Mouse (Mus musculus) forebrain, postnatal 0 days (tissue): ENCODE measurements around the gene Crct1. TPM values are rescaled to one million over a fixed set of nuclear protein-coding genes. Genes with fewer than 3 reads are reported as not detected.

ENCODE experiments used
- ATAC-seq: fragments of 200-750 bp; cut with Nextera tagmentation; 2 replicates; pipeline ENCODE4 v1.8.0; 2017; ENCODE audit warnings: mild to moderate bottlenecking, moderate library complexity
- DNase-seq: peaks from one replicate; pipeline ENCODE4 v3.0.0-alpha.2; 2015
- H3K27ac ChIP-seq: fragments of 300-500 bp; sonication (generic); 2 replicates; pipeline ENCODE4 v1.5.1; 2014; ENCODE audit warnings: low read depth, mild to moderate bottlenecking, antibody characterized with exemption, low read length, moderate library complexity, mixed read lengths
- H3K27me3 ChIP-seq: fragments of 300-500 bp; sonication (generic); 2 replicates; pipeline ENCODE4 v1.6.1; 2014; ENCODE audit warnings: mild to moderate bottlenecking, low read length, mixed read lengths; ENCODE audit not compliant: insufficient read depth
- H3K36me3 ChIP-seq: fragments of 300-500 bp; sonication (generic); 2 replicates; pipeline ENCODE4 v1.6.1; 2014; ENCODE audit warnings: mild to moderate bottlenecking, moderate library complexity; ENCODE audit not compliant: insufficient read depth
- H3K4me1 ChIP-seq: fragments of 300-500 bp; sonication (generic); 2 replicates; pipeline ENCODE4 v1.6.1; 2014; ENCODE audit warnings: antibody characterized with exemption; ENCODE audit not compliant: insufficient read depth
- H3K4me2 ChIP-seq: fragments of 300-500 bp; sonication (generic); 2 replicates; pipeline ENCODE4 v1.6.1; 2014; ENCODE audit warnings: low read depth, mild to moderate bottlenecking, moderate library complexity
- H3K4me3 ChIP-seq: fragments of 300-500 bp; sonication (generic); 2 replicates; pipeline ENCODE4 v1.5.1; 2014; ENCODE audit warnings: low read depth, low read length, mixed read lengths
- H3K9ac ChIP-seq: fragments of 300-500 bp; sonication (generic); 2 replicates; pipeline ENCODE4 v1.6.1; 2014; ENCODE audit warnings: mild to moderate bottlenecking
- H3K9me3 ChIP-seq: fragments of 300-500 bp; sonication (generic); 2 replicates; pipeline ENCODE4 v1.6.1; 2016; ENCODE audit warnings: low read length
- CTCF ChIP-seq: sonication (generic); IDR thresholded peaks from 2 replicates; pipeline ENCODE4 v1.5.1; 2016; ENCODE audit warnings: antibody characterized with exemption, control low read depth, low read depth
- WGBS: fragments of 180-500 bp; shearing (Covaris S2); extraction: QIAGEN DNeasy Blood & Tissue Kit; methylation state at CpG from one replicate; pipeline ENCODE4 v1.1.7; 2014; 5-methylcytosine and 5-hydroxymethylcytosine counted together
- polyA plus RNA-seq: library from polyadenylated mRNA; unstranded; fragments of >200 nt; fragmentation: Nextera tagmentation; extraction: Ambion mirVana; gene quantifications from 2 replicates; pipeline ENCODE4 v1.2.1, GENCODE M21; 2015
- total RNA-seq: library from RNA; depleted of rRNA; stranded (reverse); fragments of >200 nt; gene quantifications from 2 replicates; pipeline ENCODE4 v1.2.3, GENCODE M21; 2014; rRNA removed

Gene Crct1
- total and polyA plus RNA-seq, 2 experiments from 2014 or later: 0.57 to 0.62 TPM

- H3K4me3 ChIP-seq: no peak within 1 kb of the TSS
- DNase-seq (no peak), ATAC-seq (no peak)
- H3K27me3 ChIP-seq: no peaks in the 10 kb centered on the region
- 91% methylated on average over 2 of the region's 2 CpGs for WGBS
- no peak for TF ChIP-seq CTCF
- no peaks in the 10 kb centered on the region for H3K9me3 ChIP-seq
- H3K36me3 ChIP-seq: no peaks in the 10 kb centered on the region
- no peak within 1 kb of the TSS for H3K27ac ChIP-seq
- no peak within 1 kb of the TSS for H3K4me2 ChIP-seq
- H3K4me1 ChIP-seq: no peaks in the 10 kb centered on the region
- no peak within 1 kb of the TSS for H3K9ac ChIP-seq
Observed at GRCm38 (mm10) chr3:92966761-92967160, 48.7 kb downstream of the Crct1 start, which contains the start of gene Lce3e. TSS of gene Lce3e (plus strand) at chr3:92967061.

Other genes starting within 250 kb of the Crct1 start
- not detected in 2 replicates for gene Lce1i, start 236.8 kb downstream of the Crct1 start, total RNA-seq
- gene Lce1i, start 236.8 kb downstream of the Crct1 start, polyA plus RNA-seq: not detected in 2 replicates
- not detected in 2 replicates for gene Lce1j, start 225.2 kb downstream of the Crct1 start, total RNA-seq
- gene Lce1j, start 225.2 kb downstream of the Crct1 start, polyA plus RNA-seq: not detected in 2 replicates
- gene Lce1k, start 207.8 kb downstream of the Crct1 start, total RNA-seq: not detected in 2 replicates
- gene Lce1k, start 207.8 kb downstream of the Crct1 start, polyA plus RNA-seq: not detected in 2 replicates
- gene Kprp, start 188.4 kb downstream of the Crct1 start, total RNA-seq: not detected in 2 replicates
- gene Kprp, start 188.4 kb downstream of the Crct1 start, polyA plus RNA-seq: not detected in 2 replicates
- not detected in 2 replicates for gene Lce1l, start 164.4 kb downstream of the Crct1 start, total RNA-seq
- not detected in 2 replicates for gene Lce1l, start 164.4 kb downstream of the Crct1 start, polyA plus RNA-seq
- gene 2310050C09Rik, start 145.5 kb downstream of the Crct1 start, total RNA-seq: not detected in 2 replicates
- gene 2310050C09Rik, start 145.5 kb downstream of the Crct1 start, polyA plus RNA-seq: not detected in 2 replicates
- gene Lce3a, start 89.5 kb downstream of the Crct1 start, total RNA-seq: not detected in 2 replicates
- not detected in 2 replicates for gene Lce3a, start 89.5 kb downstream of the Crct1 start, polyA plus RNA-seq
- not detected in 2 replicates for gene Lce3b, start 82.7 kb downstream of the Crct1 start, total RNA-seq
- not detected in 2 replicates for gene Lce3b, start 82.7 kb downstream of the Crct1 start, polyA plus RNA-seq
- gene Lce3c, start 71.2 kb downstream of the Crct1 start, total RNA-seq: not detected in 2 replicates
- gene Lce3c, start 71.2 kb downstream of the Crct1 start, polyA plus RNA-seq: not detected in 2 replicates
- gene Lce3d, start 58.3 kb downstream of the Crct1 start, total RNA-seq: not detected in 2 replicates
- not detected in 2 replicates for gene Lce3d, start 58.3 kb downstream of the Crct1 start, polyA plus RNA-seq
- gene Lce3e, start 48.6 kb downstream of the Crct1 start, total RNA-seq: not detected in 2 replicates
- gene Lce3e, start 48.6 kb downstream of the Crct1 start, polyA plus RNA-seq: not detected in 2 replicates
- not detected in 2 replicates for gene Lce3f, start 23.5 kb downstream of the Crct1 start, total RNA-seq
- not detected in 2 replicates for gene Lce3f, start 23.5 kb downstream of the Crct1 start, polyA plus RNA-seq
- not detected in 2 replicates for gene Lce1m, start 3.4 kb upstream of the Crct1 start, total RNA-seq
- not detected in 2 replicates for gene Lce1m, start 3.4 kb upstream of the Crct1 start, polyA plus RNA-seq
- not detected in 2 replicates for gene Gm4858, start 53.1 kb upstream of the Crct1 start, total RNA-seq
- gene Gm4858, start 53.1 kb upstream of the Crct1 start, polyA plus RNA-seq: not detected in 2 replicates
- gene Crnn, start 129.1 kb upstream of the Crct1 start, total RNA-seq: not detected in 2 replicates
- not detected in 2 replicates for gene Crnn, start 129.1 kb upstream of the Crct1 start, polyA plus RNA-seq
- not detected in 2 replicates for gene Flg2, start 181.6 kb upstream of the Crct1 start, total RNA-seq
- gene Flg2, start 181.6 kb upstream of the Crct1 start, polyA plus RNA-seq: not detected in 2 replicates